Mouse (Mus musculus) heart, embryonic 14.5 days (tissue): ENCODE results near the gene Fcgr2b. TPM values are rescaled to one million over a fixed set of nuclear protein-coding genes. Genes with fewer than 3 reads are reported as not detected.
"Not testable (repeated sequence)": the region's sequence is repeated elsewhere in the genome, so short reads cannot be mapped to it uniquely, and the experiment has no call there.

Source experiments
- ATAC-seq: fragments of 200-750 bp; cut with Nextera tagmentation; 2 replicates; pipeline ENCODE4 v1.8.0; 2017; ENCODE audit warnings: low read depth, moderate TSS enrichment; ENCODE audit not compliant: insufficient number of reproducible peaks, insufficient read depth, low FRiP score
- H3K27ac ChIP-seq, 2 experiments: fragments of 200-500 bp in 1 of 2; fragments of 300-500 bp in 1 of 2; sonication (generic) in 1 of 2; replicated peaks in 1 of 2; 2 replicates each; pipeline ENCODE4 v1.5.1; 2012 to 2014; ENCODE audit warnings: low read depth in 2 of 2, low read length in 2 of 2, control low read depth in 1 of 2, mild to moderate bottlenecking in 1 of 2, mixed read lengths in 1 of 2; ENCODE audit not compliant: control insufficient read depth in 1 of 2, insufficient read depth in 1 of 2
- H3K27me3 ChIP-seq: fragments of 300-500 bp; sonication (generic); 2 replicates; pipeline ENCODE4 v1.6.1; 2014; ENCODE audit warnings: mild to moderate bottlenecking, low read length, control low read depth; ENCODE audit not compliant: control insufficient read depth, insufficient read depth
- H3K36me3 ChIP-seq: fragments of 300-500 bp; sonication (generic); 2 replicates; pipeline ENCODE4 v1.6.1; 2014; ENCODE audit warnings: mild to moderate bottlenecking, control low read depth, low read length, mixed read lengths; ENCODE audit not compliant: control insufficient read depth, insufficient read depth
- H3K4me1 ChIP-seq, 2 experiments: fragments of 200-500 bp in 1 of 2; fragments of 300-500 bp in 1 of 2; sonication (generic) in 1 of 2; 2 replicates each; pipeline ENCODE4 v1.6.1; 2012 to 2014; ENCODE audit warnings: low read length in 2 of 2, control low read depth in 1 of 2, mixed read lengths in 1 of 2; ENCODE audit not compliant: control insufficient read depth in 2 of 2, insufficient read depth in 2 of 2
- H3K4me2 ChIP-seq: fragments of 300-500 bp; sonication (generic); 2 replicates; pipeline ENCODE4 v1.6.1; 2014; ENCODE audit warnings: mild to moderate bottlenecking, low read length
- H3K4me3 ChIP-seq, 2 experiments: fragments of 200-500 bp in 1 of 2; fragments of 300-500 bp in 1 of 2; sonication (generic) in 1 of 2; 2 replicates each; pipeline ENCODE4 v1.5.1; 2012 to 2014; ENCODE audit warnings: low read length in 2 of 2, mild to moderate bottlenecking in 2 of 2, control low read depth in 1 of 2, low read depth in 1 of 2, moderate library complexity in 1 of 2; ENCODE audit not compliant: control insufficient read depth in 1 of 2, insufficient read depth in 1 of 2
- H3K9ac ChIP-seq: fragments of 300-500 bp; sonication (generic); 2 replicates; pipeline ENCODE4 v1.6.1; 2014; ENCODE audit warnings: mild to moderate bottlenecking, low read length
- H3K9me3 ChIP-seq: fragments of 300-500 bp; sonication (generic); 2 replicates; pipeline ENCODE4 v1.6.1; 2016; ENCODE audit warnings: low read length, control low read depth; ENCODE audit not compliant: control insufficient read depth
- WGBS: fragments of 180-500 bp; shearing (Covaris S2); extraction: QIAGEN DNeasy Blood & Tissue Kit; methylation state at CpG from one replicate; pipeline ENCODE4 v1.1.7; 2014; 5-methylcytosine and 5-hydroxymethylcytosine counted together
- polyA plus RNA-seq: library from polyadenylated mRNA; unstranded; fragments of >200 nt; fragmentation: Nextera tagmentation; extraction: Ambion mirVana; gene quantifications from 2 replicates; pipeline ENCODE4 v1.2.1, GENCODE M21; 2014

The Fcgr2b gene
- polyA plus RNA-seq, 1 experiment from 2014 or later: 0.82 TPM

GRCm38 (mm10) chr1:170944151-170944550, 32.2 kb downstream of the Fcgr2b start:
- not testable (repeated sequence) for H3K4me2 ChIP-seq, H3K9ac ChIP-seq, ATAC-seq, H3K27ac ChIP-seq, H3K4me3 ChIP-seq, H3K27me3 ChIP-seq, H3K9me3 ChIP-seq, H3K4me1 ChIP-seq, H3K36me3 ChIP-seq
- 90% methylated on average over 9 of the region's 9 CpGs for WGBS

- Histone ChIP-seq H3K9ac (no peak overlapping the region), H3K9me3 (0 out of 2 replicates have a peak, but pooled peaks cover 4% of the 10 kb centered on the region), H3K36me3 (no peaks in the 10 kb centered on the region), H3K4me3 (no peak overlapping the region), H3K27me3 (no peaks in the 10 kb centered on the region), H3K27ac (no peak overlapping the region), H3K4me2 (no peak overlapping the region), H3K4me1 (no peaks in the 10 kb centered on the region)
- WGBS: 87% methylated on average over 12 of the region's 12 CpGs
- no peak for ATAC-seq
Measured at GRCm38 (mm10) chr1:170939255-170939654, 37.1 kb downstream of the Fcgr2b start.

GRCm38 (mm10) chr1:170934383-170934782, 42.0 kb downstream of the Fcgr2b start:
- no peaks in the 10 kb centered on the region for H3K4me1 ChIP-seq
- H3K9me3 ChIP-seq: no peaks in the 10 kb centered on the region
- H3K27ac ChIP-seq: no peak overlapping the region
- no peak for ATAC-seq
- H3K9ac ChIP-seq: no peak overlapping the region
- WGBS: 59% methylated on average over 2 of the region's 2 CpGs
- no peak overlapping the region for H3K4me2 ChIP-seq
- H3K27me3 ChIP-seq: no peaks in the 10 kb centered on the region
- H3K36me3 ChIP-seq: no peaks in the 10 kb centered on the region
- H3K4me3 ChIP-seq: no peak overlapping the region

- no peak for ATAC-seq
- Histone ChIP-seq H3K4me3 (no peak overlapping the region), H3K4me2 (no peak overlapping the region), H3K27me3 (no peaks in the 10 kb centered on the region), H3K27ac (no peak overlapping the region), H3K4me1 (no peaks in the 10 kb centered on the region), H3K9me3 (no peaks in the 10 kb centered on the region), H3K36me3 (no peaks in the 10 kb centered on the region), H3K9ac (no peak overlapping the region)
- 80% methylated on average over 1 of the region's 1 CpGs for WGBS
Measured at GRCm38 (mm10) chr1:170933940-170934339, 42.4 kb downstream of the Fcgr2b start.

- no peak overlapping the region for H3K4me2 ChIP-seq
Measured at GRCm38 (mm10) chr1:170933386-170933920, 42.9 kb downstream of the Fcgr2b start.

GRCm38 (mm10) chr1:170932043-170932442, 44.3 kb downstream of the Fcgr2b start:
- H3K36me3 ChIP-seq: no peaks in the 10 kb centered on the region
- H3K9ac ChIP-seq: no peak overlapping the region
- H3K4me3 ChIP-seq: no peak overlapping the region
- 56% methylated on average over 3 of the region's 3 CpGs for WGBS
- no peaks in the 10 kb centered on the region for H3K9me3 ChIP-seq
- no peaks in the 10 kb centered on the region for H3K27me3 ChIP-seq
- no peak for ATAC-seq
- H3K27ac ChIP-seq: no peak overlapping the region
- no peak overlapping the region for H3K4me2 ChIP-seq
- no peaks in the 10 kb centered on the region for H3K4me1 ChIP-seq

More at GRCm38 (mm10) chr1:170933386-170933920, 42.9 kb downstream of the Fcgr2b start:
- WGBS: 74% methylated on average over 6 of the region's 6 CpGs
- Histone ChIP-seq H3K36me3 (no peaks in the 10 kb centered on the region), H3K27me3 (no peaks in the 10 kb centered on the region), H3K4me1 (no peaks in the 10 kb centered on the region), H3K27ac (no peak overlapping the region), H3K4me3 (no peak overlapping the region), H3K9me3 (no peaks in the 10 kb centered on the region), H3K9ac (no peak overlapping the region)
- no peak for ATAC-seq

GRCm38 (mm10) chr1:170929245-170929644, 47.1 kb downstream of the Fcgr2b start:
- 86% methylated on average over 4 of the region's 4 CpGs for WGBS
- H3K27me3 ChIP-seq: no peaks in the 10 kb centered on the region
- no peaks in the 10 kb centered on the region for H3K9me3 ChIP-seq
- no peak overlapping the region for H3K27ac ChIP-seq
- H3K9ac ChIP-seq: no peak overlapping the region
- H3K4me2 ChIP-seq: no peak overlapping the region
- no peaks in the 10 kb centered on the region for H3K36me3 ChIP-seq
- H3K4me3 ChIP-seq: no peak overlapping the region
- H3K4me1 ChIP-seq: no peaks in the 10 kb centered on the region
- no peak for ATAC-seq

- Histone ChIP-seq H3K4me3 (no peak overlapping the region), H3K27me3 (no peaks in the 10 kb centered on the region), H3K4me1 (no peaks in the 10 kb centered on the region), H3K36me3 (no peaks in the 10 kb centered on the region), H3K9ac (no peak overlapping the region), H3K9me3 (no peaks in the 10 kb centered on the region), H3K4me2 (no peak overlapping the region), H3K27ac (no peak overlapping the region)
- WGBS: 70% methylated on average over 2 of the region's 2 CpGs
- ATAC-seq: no peak
Measured at GRCm38 (mm10) chr1:170928467-170928866, 47.9 kb downstream of the Fcgr2b start.
